Mouse (Mus musculus): ENCODE measurements around the gene Syngr1.

The Syngr1 gene

GRCm38 (mm10) chr15:80061071-80061550, 30.0 kb upstream of the Syngr1 start:
- no peak for TF ChIP-seq GATA4 (IDR thresholded peaks at IDR 0.05; ENCODE audit: insufficient replicate concordance, low read length)

- TF ChIP-seq GATA4 (IDR thresholded peaks at IDR 0.05; ENCODE audit: insufficient replicate concordance, low read length), result no peak
Observed at GRCm38 (mm10) chr15:80062339-80062738, 28.8 kb upstream of the Syngr1 start.

GRCm38 (mm10) chr15:80062821-80063220, 28.3 kb upstream of the Syngr1 start:
- no peak for TF ChIP-seq GATA4 (IDR thresholded peaks at IDR 0.05; ENCODE audit: insufficient replicate concordance, low read length)

GRCm38 (mm10) chr15:80064965-80065364, 26.2 kb upstream of the Syngr1 start:
- no peak for TF ChIP-seq GATA4 (IDR thresholded peaks at IDR 0.05; ENCODE audit: insufficient replicate concordance, low read length)

GRCm38 (mm10) chr15:80065414-80065813, 25.7 kb upstream of the Syngr1 start:
- TF ChIP-seq GATA4 (IDR thresholded peaks at IDR 0.05; ENCODE audit: insufficient replicate concordance, low read length), result no peak

- no peak for TF ChIP-seq GATA4 (IDR thresholded peaks at IDR 0.05; ENCODE audit: insufficient replicate concordance, low read length)
Observed at GRCm38 (mm10) chr15:80066538-80066937, 24.6 kb upstream of the Syngr1 start.

GRCm38 (mm10) chr15:80069171-80069570, 22.0 kb upstream of the Syngr1 start:
- TF ChIP-seq GATA4 (IDR thresholded peaks at IDR 0.05; ENCODE audit: insufficient replicate concordance, low read length), result no peak

GRCm38 (mm10) chr15:80070095-80070644, 21.0 kb upstream of the Syngr1 start:
- TF ChIP-seq GATA4 (IDR thresholded peaks at IDR 0.05; ENCODE audit: insufficient replicate concordance, low read length), result no peak

- TF ChIP-seq GATA4 (IDR thresholded peaks at IDR 0.05; ENCODE audit: insufficient replicate concordance, low read length), result no peak
Observed at GRCm38 (mm10) chr15:80071951-80072437, 19.1 kb upstream of the Syngr1 start.

- no peak for TF ChIP-seq GATA4 (IDR thresholded peaks at IDR 0.05; ENCODE audit: insufficient replicate concordance, low read length)
Observed at GRCm38 (mm10) chr15:80072579-80073255, 18.4 kb upstream of the Syngr1 start.

GRCm38 (mm10) chr15:80073256-80073621, 17.9 kb upstream of the Syngr1 start:
- TF ChIP-seq GATA4 (IDR thresholded peaks at IDR 0.05; ENCODE audit: insufficient replicate concordance, low read length), result no peak

- no peak for TF ChIP-seq GATA4 (IDR thresholded peaks at IDR 0.05; ENCODE audit: insufficient replicate concordance, low read length)
Observed at GRCm38 (mm10) chr15:80074663-80075373, 16.3 kb upstream of the Syngr1 start.

- TF ChIP-seq GATA4 (IDR thresholded peaks at IDR 0.05; ENCODE audit: insufficient replicate concordance, low read length), result no peak
Observed at GRCm38 (mm10) chr15:80075374-80075694, 15.8 kb upstream of the Syngr1 start.

GRCm38 (mm10) chr15:80075733-80076337, 15.3 kb upstream of the Syngr1 start:
- no peak for TF ChIP-seq GATA4 (IDR thresholded peaks at IDR 0.05; ENCODE audit: insufficient replicate concordance, low read length)

GRCm38 (mm10) chr15:80076338-80077136, 14.6 kb upstream of the Syngr1 start:
- TF ChIP-seq GATA4 (IDR thresholded peaks at IDR 0.05; ENCODE audit: insufficient replicate concordance, low read length), result no peak
